Mouse (Mus musculus) cortical plate, adult 2 months (tissue): ENCODE results near the gene AB124611.

Source experiments
- CTCF ChIP-seq: fragments of 200-500 bp; IDR thresholded peaks from 2 replicates; pipeline ENCODE4 v1.5.1; 2011; ENCODE audit warnings: mild to moderate bottlenecking, control low read depth, low read length; ENCODE audit not compliant: insufficient read depth; ENCODE audit errors: extremely low read depth
- POLR2A ChIP-seq: fragments of 200-500 bp; IDR thresholded peaks from 2 replicates; pipeline ENCODE4 v1.6.1; 2011; ENCODE audit warnings: mild to moderate bottlenecking, low read length, control low read depth; ENCODE audit not compliant: insufficient read depth; ENCODE audit errors: extremely low read depth

DNA sequence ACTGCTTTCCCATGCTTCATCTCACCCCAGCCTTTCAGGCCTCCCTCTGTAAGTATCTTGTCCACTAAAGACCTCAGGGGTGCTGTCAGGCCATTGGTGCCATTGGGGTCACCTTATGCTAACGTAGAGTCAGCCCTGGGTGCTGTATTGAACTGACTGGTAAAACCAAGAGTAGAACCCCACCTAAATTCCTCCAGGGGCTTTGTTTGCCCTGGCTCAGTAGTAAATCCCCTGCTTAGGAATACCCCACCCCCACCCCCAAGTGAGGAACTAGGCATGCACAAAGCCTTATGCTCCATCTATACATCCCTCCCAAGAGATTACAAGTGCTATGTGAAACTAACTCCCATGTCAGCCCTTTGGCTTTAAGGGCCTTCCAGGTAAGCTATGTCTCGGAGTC, 31.6 kb downstream of the AB124611 start:
- no peak for TF ChIP-seq CTCF
- no peak for TF ChIP-seq POLR2A
